Mouse (Mus musculus) urinary bladder, postnatal 0 days (tissue): ENCODE measurements around the gene Pnma3. TPM values are rescaled to one million over a fixed set of nuclear protein-coding genes. Genes with fewer than 3 reads are reported as not detected.

Experiments
- polyA plus RNA-seq: library from polyadenylated mRNA; unstranded; fragments of >200 nt; fragmentation: Nextera tagmentation; extraction: Ambion mirVana; gene quantifications from 2 replicates; pipeline ENCODE4 v1.2.1, GENCODE M21; 2015

Gene Pnma3
- polyA plus RNA-seq = not detected in 2 replicates

DNA sequence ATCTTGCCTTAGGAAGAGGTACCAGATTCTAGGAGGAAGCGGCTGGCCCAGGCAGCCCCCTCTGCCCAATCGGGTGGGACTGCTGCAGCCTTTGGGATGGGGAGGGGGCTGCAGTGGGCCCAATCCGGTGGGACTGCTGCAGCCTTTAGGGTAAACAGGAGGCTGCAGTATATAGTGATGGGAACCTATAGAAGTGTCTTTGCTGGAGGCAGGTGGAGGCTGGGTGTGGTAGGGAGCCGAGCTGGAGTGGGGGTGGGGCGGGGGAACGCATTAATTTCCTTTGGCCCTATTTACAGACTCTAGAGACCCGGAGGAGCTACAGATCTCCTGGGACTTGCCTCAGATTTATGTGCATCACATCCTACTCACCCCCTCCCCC lies at the start of gene Pnma3:
Gene Pnma3, plus strand, starts transcription at position 373 of the 379 bp plus-strand sequence.

DNA sequence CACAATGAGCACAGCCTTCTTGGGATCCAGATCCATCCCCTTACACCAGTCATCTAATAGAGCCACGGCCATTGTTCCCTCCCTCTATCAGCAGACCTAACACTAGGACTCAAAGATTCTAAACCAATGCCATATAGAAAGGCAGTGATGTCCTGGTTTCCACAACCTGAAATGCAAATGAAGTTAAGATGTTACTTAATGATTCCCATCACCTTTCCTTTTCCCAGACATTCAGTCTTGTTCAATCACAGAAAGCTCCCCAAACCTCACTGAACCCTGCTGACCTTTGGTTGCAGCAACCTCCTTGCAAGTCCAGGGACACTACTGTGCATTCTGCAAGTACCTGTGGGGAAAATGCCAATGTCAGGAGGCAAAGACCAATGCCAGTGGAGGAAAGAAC lies 27.6 kb upstream of the Pnma3 start, which contains the start of gene Pnma5:
Gene Pnma5, minus strand, starts transcription at position 101 of the 400 bp plus-strand sequence.

DNA sequence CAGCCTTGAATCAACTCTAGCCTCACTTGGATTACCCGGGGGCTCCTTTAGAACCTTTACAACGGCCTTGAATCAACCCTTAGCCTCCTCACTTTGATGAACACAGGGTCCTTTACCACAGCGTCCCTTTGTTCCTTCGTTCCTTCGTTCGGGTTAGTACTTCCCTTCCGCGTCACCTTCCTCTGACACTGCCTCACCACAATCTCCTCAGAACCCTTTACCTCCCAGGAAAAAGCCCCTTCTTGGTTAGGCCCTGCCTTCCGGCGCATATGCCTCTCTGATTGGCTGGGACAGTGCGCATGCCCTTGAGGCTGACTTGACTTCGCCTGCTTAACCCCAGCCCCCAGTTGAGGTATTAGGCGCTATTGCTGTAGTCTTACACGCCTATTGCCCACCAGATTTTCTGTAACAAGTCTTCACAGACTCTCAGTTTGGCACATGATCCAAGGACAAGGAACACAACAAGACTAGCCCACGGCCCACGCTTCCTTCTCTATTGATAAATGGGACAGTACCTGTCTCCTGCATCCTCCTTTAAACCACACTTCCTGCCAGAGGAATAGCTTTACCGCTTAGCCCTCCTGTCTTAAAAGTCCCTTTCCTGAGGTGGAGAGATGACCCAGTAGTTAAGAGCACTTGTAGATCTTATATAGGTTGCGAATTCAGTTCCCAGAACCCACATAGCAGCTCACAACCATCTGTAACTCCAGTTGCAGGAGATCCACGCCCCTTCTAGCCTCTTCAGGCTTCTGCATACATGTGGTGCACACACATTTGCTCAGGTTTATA lies 17.9 kb downstream of the Pnma3 start, which contains the start of gene Xlr4a:
Gene Xlr4a, minus strand, starts transcription at position 212 of the 789 bp plus-strand sequence.

DNA sequence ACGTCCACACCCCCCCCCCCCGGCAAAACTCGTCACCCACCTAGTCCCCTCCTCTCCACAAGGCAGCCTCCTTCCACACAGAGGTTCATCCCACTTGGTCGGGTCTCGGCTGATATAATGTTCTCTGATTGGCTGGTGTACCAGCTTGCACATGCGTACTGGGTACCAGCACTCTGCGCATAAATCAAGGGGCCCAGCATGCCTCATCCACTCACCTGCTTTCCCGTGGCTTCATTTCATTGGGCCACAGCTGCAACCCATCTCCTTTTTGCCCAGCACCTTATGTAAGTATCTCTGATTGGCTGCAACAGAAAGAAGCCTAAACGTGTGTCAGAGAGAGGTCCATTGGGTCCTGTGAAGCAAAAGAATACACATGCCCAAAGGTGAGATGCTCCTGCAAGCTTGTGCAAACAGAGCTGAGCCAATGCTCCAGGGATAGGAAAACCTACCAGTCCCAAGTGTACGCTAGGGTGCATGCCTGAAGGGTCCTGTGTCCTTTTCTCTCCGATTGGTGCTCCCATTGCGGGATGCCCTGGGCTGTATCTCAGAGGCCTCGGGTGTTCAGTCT lies 32.4 kb downstream of the Pnma3 start, which contains the start of gene Xlr3a:
Gene Xlr3a, minus strand, starts transcription at position 155 of the 568 bp plus-strand sequence.

DNA sequence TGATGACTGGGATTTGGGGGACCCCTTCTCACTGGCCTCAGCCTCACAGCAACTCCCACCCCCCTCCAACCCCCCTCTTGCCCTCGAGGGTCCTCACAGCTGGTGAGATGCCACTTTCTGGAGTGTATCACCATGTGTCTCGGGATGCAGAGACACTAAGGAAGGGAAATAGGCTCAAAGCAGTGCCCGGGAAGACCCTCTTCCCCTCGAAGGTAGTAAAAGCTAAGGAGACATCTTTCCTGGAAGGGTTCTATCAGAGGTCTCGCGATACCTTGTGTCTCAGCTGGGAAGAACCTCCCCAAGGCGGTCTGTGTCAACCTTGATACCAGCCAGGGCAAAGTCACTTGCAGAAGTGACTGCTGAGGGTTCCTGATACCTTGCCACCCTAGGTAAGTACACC lies 52.2 kb downstream of the Pnma3 start, which contains the start of gene Gm14685:
Gene Gm14685, plus strand, starts transcription at position 301 of the 400 bp plus-strand sequence.

Other genes starting within 250 kb of the Pnma3 start
- 0.30 and 0.39 TPM in 2 replicates for gene Gabrq, start 239.6 kb upstream of the Pnma3 start, polyA plus RNA-seq
- 42.3 and 61.5 TPM in 2 replicates for gene Cetn2, start 146.4 kb upstream of the Pnma3 start, polyA plus RNA-seq
- 22.7 and 44.4 TPM in 2 replicates for gene Nsdhl, start 146.2 kb upstream of the Pnma3 start, polyA plus RNA-seq
- gene Zfp185, start 77.4 kb upstream of the Pnma3 start, polyA plus RNA-seq = 10.3 and 14.2 TPM in 2 replicates
- gene Pnma5, start 27.7 kb upstream of the Pnma3 start, polyA plus RNA-seq = 0.08 TPM in 1 of 2 replicates, not detected in the other
- gene Xlr4a, start 17.7 kb downstream of the Pnma3 start, polyA plus RNA-seq = 2.6 TPM in 1 of 2 replicates, not detected in the other
- 0.58 and 3.1 TPM in 2 replicates for gene Xlr3a, start 32.3 kb downstream of the Pnma3 start, polyA plus RNA-seq
- gene Gm14685, start 52.3 kb downstream of the Pnma3 start, polyA plus RNA-seq = 0.14 and 0.23 TPM in 2 replicates
- gene Xlr5b, start 84.0 kb downstream of the Pnma3 start, polyA plus RNA-seq = not detected in 2 replicates
- gene DXBay18, start 84.7 kb downstream of the Pnma3 start, polyA plus RNA-seq = not detected in 2 replicates
- gene Spin2d, start 112.2 kb downstream of the Pnma3 start, polyA plus RNA-seq = not detected in 2 replicates
- 0.79 and 15.1 TPM in 2 replicates for gene Xlr3b, start 127.4 kb downstream of the Pnma3 start, polyA plus RNA-seq
- 0.17 and 3.3 TPM in 2 replicates for gene Xlr4b, start 149.5 kb downstream of the Pnma3 start, polyA plus RNA-seq
- gene F8a, start 163.5 kb downstream of the Pnma3 start, polyA plus RNA-seq = 21.2 and 24.6 TPM in 2 replicates
- gene Xlr4c, start 178.3 kb downstream of the Pnma3 start, polyA plus RNA-seq = 0.25 TPM in 1 of 2 replicates, not detected in the other
- not detected in 2 replicates for gene Xlr3c, start 200.6 kb downstream of the Pnma3 start, polyA plus RNA-seq
- gene Xlr5a, start 228.2 kb downstream of the Pnma3 start, polyA plus RNA-seq = 0.10 TPM in 1 of 2 replicates, not detected in the other
- gene Xlr5c, start 228.2 kb downstream of the Pnma3 start, polyA plus RNA-seq = not detected in 2 replicates